Mouse (Mus musculus): Measurements from ENCODE around the gene Mecom. TPM values are rescaled to one million over a fixed set of nuclear protein-coding genes. Genes with fewer than 3 reads are reported as not detected.
"Not testable (repeated sequence)": the region's sequence is repeated elsewhere in the genome, so short reads cannot be mapped to it uniquely, and the experiment has no call there.

Gene Mecom
- total RNA-seq, 2 experiments from 2014 or later = 14.9 to 20.3 TPM

DNA sequence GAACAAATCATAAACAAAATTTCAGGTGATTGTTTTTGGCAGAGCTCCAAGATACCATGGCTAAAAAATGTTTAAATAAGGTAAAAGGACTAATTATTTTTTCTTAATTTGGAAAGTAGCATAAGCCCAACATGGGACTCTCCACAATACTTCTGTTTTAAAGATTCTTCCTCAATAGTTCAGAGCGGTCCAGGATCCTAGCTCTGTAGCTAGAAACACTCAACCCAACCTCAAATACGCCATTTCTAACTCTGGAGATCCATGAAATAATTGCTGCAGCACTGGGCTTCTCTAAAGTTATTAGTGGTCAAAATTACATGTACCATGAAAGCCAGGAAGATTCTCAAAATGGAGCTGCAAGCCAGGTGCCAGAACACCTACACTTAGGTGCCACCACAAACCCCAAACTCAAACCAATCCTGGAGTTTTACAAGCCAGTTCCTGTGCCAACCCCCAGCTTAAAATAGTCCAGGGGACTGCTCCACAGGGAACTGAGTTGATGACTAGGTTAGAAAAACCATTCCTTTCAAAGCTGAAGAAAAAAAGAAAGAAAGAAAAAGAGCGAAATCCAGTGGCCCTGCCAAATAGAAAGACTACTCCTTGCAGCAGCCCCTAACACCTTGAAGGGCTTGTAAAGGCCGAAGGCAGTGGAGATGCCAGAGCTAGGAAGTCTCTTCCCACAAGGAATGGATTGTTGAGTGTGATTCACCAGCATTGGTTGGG, 102.4 kb downstream of the Mecom start:
- no peak for DNase-seq

DNA sequence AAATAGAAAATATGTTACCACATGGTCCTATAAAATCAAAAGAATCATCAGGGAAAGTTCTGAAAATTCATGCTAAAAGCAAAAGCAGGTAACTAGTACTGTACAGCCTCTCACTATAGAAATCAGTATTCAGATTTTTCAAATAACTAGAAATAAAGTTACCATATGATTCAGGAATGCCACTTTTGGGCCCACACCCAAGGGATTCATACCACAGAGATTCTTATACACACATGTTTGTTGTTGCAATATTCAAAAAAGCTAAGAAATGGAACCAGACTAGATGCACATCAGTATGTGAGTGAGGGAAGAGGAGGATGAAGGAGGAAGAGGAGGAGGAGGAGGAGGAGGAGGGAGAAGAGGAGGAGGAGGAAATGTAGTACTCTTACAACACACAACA, 106.2 kb downstream of the Mecom start:
- DNase-seq = no peak

DNA sequence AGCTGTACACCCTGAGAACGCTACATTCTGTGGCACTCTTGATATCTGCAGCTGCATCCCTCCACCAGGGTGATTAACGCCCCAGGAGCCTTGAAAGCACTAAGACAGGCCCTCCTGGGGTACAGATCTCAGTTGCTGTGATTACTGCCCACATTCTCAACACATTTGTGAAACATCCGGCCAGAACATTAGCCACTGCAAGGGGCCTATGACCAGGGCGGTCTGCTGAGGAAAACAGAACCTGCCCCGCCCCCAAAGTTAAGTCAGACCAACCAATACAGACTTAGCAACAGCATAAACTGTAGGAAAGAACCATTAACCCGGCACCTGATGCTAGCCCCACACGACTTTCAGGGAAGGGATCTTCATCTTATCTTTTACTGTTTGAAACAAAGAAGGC, 109.8 kb downstream of the Mecom start:
- DNase-seq = no peak

DNA sequence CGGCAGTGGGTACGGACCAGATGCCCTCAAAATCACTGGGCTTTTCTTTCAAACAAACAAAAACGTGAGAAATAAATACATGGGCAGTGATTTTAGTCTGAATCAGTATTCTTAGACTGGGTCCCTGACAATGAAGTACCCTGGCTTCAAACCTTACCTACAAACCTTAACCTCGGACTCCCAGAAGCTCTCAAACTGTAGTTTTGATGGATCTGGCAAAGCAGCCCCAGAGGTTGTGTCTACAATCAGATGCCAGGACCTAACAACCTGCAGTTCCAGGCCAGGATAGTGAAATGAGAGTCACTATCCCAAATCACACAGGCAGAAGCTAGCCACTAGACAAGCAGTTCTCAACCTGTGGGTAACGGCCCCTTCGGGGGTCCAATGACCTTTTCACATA, 111.2 kb downstream of the Mecom start:
- no peak for DNase-seq

DNA sequence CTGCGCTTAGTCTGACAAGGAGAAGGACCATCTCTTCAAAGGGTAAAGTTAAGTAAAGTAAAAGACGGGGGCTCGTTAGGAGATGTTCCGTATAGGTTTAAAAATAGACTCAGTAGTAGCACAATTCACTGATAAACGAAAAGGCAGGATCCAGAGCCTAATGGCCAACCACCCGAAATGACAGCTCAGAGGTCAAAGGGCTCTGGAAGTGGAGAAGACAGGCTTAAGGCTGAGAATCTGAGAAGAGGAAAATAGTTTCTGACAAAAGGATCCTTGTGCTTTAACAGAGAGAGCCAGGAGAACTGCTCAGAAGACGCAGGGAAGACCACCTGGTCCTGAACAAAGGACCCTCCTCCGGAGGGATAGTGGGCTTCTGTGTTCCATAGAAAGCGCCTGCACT, 111.7 kb downstream of the Mecom start:
- no peak for DNase-seq

DNA sequence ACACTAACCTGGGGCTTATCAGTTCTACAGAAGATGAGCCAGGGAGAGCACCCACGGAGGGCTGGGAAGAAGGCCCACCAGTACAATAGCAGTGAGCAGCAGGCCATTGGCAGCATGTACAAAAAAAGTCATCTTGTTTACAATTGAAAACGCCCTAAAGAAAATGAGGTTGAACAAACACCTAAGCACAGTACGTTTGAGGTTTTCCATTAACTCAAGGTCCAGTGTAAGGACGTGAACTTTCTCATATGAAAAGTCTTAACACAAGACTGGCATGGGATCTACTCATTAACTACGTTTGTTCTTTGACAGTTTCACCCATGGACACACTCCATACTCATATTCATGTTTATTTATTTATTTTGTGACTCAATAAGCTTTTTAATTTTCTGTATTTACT, 118.9 kb downstream of the Mecom start:
- DNase-seq = no peak

DNA sequence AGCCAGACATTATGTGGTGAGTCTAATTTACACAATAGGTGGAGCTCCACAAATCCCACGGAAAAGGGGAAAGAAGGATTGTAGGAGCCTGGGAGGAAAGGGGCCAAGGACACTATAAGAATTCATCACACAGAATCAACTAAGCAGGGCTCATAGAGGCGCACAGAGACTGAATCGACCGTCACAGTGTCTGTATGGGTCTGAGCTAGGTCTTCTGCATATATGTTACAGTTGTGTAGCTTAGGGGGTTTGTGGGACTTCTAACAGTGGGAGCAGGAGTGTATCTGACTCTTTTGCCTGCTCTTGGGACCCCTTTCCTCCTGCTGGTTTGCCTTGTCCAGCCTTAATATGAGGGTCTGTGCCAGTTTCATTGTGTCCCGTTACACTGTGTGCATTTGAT, 123.8 kb downstream of the Mecom start:
- DNase-seq = no peak

DNA sequence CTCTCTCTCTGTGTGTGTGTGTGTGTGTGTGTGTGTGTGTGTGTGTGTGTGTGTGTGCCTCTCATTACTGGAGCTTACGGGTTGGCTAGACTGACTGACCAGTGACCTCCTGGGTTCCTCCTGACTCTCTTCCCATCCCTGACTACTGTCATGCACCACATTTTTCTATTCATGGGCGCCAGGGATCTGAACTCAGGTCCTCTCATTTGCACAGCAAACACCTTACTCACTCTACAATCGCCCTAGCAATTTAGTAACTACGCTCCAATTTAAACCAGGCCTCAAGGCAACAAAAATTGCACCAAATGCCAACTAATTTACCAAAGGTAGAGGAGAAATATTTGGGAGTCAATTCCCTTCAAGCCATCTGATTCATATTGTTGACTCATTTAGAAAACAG, 125.9 kb downstream of the Mecom start:
- DNase-seq = not testable (repeated sequence)

DNA sequence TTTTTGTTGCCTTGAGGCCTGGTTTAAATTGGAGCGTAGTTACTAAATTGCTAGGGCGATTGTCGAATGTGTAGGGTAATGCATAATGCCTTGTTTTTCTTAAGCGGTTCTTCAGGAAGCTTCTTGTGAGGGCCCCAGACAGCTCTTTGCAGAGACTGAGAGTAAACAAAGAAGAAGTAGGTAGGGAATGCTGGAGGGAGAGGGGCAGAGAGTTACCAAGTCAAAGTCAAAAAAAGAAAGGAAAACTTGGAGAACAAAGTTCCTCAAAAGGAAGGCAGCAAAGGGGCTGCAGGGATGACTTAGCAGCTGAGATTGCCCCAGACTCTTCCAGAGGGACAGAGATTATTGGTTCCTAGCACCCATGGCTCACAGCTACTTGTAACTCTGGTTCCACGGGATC, 126.9 kb downstream of the Mecom start:
- DNase-seq = no peak

DNA sequence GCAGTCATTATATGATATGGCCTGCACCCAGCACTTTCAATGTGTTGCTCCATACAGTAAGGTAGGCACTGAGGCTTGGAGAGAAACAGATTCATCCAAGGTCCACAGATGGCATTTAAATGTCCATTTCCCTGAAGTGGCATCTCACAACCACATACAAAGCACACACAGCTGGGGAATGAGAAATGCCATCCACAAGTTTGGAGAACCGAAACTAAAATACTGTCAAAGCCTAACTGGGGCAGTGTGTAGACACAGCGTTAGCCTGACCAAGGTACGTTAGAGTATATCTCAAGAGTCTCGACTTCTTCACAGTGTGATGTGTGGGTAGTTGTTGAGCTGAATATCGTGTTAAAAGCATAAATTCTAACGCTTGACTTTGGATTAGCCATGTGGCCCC, 133.6 kb downstream of the Mecom start:
- no peak for DNase-seq

DNA sequence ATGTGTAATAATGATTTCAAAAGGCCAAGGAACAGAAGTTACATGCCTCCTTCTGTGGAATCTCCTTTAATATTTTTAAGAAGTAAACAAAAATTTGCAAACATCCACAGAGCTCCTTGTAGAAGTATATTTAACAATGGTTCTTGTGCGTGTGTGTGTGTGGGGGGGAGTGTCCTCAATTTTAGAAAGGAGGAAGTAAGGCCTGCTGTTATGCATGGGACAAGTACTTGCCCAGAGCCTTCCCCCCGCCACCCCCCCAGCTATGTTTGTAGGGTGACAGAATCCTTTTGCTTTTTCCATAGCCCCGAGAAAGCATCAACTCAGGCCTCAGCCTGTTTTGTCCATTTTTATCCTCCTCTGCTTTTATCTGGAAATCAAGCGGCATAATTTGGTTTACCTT, 137.0 kb downstream of the Mecom start:
- DNase-seq = no peak

DNA sequence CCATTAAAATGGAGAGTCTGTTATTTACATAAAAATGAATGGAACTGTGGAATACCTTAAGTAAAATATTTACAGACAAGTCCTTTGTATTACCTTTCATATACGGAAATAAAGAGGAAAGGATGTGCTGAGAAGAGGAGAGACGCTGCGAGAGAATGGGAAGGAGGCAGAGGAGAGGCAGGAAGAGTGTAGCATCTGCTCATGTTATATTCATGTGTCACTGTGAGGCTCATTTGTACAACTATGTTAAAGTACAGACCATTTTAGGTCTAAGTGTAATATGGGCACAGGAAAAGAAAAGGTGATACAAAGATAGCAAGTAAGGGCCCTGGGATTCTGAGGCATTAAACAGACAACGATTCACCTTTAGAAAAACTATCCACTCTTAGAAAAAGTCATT, 143.0 kb downstream of the Mecom start:
- no peak for DNase-seq

DNA sequence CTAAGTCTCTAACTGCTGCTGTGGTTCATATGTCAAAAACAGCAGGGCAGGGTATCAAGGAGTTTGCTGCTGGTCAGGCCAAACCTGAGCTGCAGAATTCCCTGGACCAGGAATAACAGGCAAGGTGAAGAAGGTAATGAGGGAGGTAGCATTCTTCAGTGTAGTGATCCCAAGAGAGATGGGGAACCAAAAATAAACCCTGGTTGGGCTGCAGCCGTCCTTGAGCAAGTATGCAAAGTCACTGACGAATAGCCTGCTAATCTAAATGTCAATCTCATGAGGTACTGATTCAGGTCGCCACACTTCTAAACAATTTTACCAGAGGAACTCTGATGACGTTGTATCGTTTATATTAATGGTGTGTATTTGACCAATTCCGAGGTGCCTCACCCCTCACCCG, 148.9 kb downstream of the Mecom start:
- no peak for DNase-seq

DNA sequence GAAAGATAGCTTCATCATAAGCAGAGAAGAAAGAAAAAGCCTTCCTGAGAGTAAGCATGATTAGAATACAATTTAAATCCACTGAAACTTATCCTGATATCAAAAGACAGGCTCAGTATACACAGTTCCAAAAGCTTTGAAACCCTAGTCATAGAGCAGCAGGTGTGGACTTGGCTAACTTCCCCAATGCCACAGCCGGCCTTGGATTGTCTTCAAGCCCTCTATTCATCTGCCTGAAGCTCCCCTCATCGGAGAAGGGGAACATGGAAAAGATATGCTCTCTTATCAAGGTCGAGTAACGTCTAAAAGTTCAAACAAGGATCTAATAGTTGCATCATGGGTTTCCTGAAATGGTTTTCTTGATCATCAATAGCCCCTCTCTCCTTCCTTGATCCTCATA, 152.9 kb downstream of the Mecom start:
- DNase-seq = no peak

DNA sequence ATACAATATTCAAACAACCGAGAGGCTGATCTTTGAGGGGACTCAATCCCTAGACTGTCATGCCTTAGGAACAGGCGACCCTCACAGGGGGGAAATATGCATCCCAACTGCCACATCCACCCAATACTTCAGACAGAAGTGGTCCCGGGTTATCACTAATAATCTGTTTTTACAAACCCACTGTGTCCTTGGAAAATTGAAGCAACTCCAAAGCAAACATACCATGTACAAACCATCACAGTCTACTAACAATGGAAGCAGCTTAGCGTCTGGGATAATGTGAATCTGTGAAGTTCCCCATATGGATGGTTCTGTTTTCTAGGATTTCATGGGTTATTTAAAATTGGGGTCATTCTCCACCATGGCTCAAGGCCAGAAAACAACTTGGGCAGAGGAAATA, 155.1 kb downstream of the Mecom start:
- DNase-seq = no peak

DNA sequence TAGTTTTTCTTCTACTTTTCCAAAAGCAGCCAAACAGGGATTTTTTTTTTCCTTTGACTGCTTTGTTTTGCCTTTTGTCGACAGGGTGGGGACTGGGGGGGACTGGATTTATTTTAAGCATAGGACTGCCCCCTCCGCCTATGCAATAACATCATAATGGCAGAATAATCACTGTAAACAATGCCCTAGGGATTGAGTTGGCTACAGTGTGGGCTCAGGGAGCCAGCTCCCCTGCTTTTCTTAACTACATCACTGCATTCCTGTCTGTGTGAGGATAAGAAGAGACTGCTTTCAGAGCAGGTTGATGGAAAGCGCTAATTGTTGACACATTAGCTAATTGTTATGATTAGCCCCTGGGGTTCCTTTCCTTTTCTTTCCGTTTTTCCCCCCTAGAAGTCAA, 155.6 kb downstream of the Mecom start:
- DNase-seq = no peak

DNA sequence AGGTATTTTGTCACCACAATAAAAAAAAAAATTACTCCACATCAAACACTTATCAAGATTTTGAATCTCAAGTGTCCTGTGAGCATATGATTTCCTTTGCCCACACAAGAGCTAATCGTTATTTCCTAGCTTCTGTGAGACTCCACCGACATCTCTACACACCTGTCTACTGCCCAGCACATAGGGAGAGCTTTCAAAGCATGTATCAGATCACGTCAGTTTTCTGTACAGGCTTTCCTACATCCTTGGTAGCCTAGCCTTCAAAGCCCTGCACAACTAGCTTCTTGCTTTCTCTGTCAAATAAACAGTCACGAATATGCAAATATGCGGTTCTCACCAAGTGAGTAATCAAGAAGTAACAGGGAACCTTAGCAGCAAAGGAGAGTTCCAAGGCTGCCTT, 157.5 kb downstream of the Mecom start:
- DNase-seq = no peak

DNA sequence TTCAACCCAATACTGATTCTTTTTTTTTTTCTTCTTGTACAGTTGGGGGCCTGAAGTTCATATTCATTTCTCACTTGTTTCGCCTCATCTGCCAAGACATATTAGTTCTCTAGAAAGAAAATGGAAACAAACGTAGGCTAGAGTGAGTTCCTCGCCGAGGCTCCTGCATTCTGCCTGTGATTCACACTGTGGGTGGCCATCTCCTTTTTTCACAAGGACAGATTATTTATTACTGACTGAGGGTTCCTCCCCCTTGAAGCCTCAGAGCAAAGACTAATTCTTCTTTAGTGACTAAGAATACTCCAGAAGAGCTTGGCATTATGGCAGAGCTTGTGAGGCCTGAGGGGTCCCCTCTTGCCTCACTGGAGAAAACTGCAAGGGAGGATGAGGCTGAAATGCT, 167.5 kb downstream of the Mecom start:
- peak; percentile 28 for DNase-seq

DNA sequence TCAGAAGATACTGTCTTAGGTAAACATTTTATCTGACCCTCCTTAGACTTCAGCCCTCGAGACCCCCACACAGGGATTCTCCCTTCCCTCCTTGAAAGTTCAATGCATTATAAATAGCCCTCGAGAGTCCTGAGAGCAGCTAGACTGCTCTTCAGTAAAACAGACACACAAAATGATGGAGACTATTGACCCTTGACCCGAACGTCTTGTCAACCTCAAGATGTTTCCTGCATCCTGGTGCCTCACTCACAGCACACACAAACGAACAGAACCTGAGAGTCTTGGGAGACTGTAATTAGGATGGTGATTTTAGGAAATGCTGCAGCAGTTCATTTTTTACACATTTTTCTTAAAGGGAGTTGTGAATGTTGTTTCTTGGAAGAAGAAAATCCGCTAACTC, 168.5 kb downstream of the Mecom start:
- DNase-seq = no peak

DNA sequence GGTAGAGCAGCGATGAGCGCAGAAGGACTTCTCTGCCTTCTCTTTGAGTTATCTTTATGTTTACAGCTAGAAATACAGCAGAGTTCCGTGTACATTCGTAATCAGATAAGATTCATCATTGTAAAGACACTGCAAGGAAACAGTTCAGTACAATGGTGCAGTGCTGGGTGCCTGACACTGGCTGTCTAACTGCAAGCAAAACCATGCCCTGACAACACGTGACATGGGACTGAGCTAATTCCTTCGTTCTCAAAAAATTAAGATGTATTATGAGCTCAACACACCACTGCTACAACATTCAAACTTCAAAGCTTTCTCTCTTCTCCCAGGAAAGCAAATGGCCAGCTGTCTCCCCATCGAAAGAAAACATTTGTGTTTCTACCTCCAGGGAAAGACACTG, 176.3 kb downstream of the Mecom start:
- DNase-seq = no peak

DNA sequence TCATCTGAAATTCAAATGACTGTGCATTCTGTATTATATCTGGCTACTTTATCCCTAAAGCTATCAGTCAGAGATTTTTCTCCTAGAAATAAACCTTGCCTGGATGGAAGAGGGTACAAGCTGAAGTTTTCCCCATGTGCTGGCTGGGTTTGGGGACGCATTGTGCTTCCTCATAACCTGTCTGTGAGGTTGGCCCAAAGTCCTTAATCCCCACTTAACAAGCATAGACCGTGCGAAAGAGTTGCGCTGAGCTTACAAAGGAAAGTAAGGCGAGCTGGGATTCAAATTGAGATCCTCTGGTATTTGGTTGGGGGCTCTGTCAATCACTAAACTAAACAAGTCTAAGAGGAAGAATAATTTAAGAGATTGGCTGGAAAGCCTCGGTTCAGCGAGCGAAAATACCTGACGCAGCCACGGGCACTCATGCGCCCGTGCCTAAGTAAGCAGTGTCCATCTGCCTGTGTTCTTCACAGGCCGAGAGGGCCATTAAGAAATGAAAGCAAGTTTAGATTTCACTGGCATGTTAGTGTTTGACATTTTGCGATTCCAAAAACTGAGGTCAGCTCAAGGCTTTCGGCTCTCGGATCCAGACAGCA, 176.8 kb downstream of the Mecom start:
- peak; percentile 17 for DNase-seq

DNA sequence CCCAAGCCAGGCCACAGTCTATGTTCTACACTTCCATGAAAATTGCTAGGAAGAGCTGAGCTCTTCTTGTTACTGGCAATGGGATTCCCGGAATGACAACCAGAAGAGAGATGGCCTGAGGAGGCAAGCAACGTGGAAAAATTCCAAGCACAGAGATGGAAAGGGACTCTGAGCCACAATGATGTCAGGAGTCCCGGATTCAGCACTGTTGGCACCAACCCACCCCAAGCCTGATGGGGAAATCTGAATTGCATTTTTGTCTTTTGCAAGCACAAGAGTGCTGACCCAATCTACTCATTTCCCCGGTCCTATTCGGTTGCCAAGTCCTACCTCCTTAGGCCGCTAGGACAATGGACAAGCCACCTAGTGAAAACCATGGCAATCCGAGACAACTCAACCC, 181.2 kb downstream of the Mecom start:
- DNase-seq = peak; percentile 54

DNA sequence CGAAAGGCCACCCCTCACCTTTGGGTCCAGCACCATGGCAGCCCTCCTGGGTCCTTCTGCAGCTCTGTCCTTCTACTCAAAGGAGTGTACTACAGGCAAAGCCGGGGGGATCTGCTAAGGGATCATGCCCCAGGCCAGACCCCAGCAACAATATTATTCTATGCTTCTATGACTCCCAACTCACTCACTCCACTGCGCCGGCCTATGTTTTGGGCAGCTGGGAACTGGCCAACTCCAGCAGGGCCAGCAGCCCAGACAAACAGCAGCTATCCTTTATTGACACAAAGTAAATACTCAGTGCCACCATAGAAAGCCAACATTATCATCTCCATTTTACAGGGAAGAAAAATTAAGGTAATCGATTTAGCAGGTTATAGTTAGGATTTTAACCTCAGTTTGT, 186.6 kb downstream of the Mecom start:
- no peak for DNase-seq

DNA sequence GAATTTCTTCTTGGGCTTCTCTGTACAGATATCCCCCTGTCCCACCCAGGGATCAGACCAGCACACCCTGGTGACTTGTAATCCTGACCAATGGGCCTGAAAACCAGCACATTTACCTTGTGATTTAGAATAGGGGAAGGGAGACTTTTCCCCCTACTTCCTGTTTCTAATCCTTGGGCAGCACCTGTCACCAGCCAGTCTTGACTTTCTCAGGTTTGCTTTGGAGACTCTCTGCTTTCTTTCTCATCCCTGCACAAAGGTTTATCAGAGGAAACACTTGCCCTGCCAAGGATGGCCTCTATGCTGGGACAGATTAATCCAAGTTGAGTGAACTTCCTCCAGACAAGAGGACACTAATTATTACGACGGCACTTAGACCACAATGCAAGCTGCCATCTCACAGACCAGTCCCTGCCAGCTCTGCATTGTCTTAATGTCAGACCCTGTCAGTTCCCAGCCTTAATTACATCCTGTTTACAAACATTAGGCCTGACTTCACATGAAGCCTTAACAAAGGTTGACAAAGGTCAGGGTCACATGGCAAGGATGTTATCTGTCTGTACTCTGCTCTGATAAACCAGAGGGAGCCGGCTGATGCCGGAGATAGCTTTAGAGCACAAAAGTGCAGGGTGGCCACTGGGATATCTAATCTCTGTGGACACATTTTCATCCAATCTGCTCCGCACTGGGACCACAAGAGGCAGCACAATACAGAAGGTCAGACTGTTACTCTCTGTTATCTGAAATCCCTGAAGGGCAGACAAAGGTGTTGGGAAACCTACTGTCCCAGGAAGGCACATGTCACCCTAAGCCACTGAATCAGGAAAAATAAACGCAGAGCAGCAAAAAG, 193.7 kb downstream of the Mecom start:
- DNase-seq = peak; percentile 14

Data from adrenal gland, postnatal 10 days (tissue).